Mouse (Mus musculus): Measurements from ENCODE around the gene Gdf9.

DNA sequence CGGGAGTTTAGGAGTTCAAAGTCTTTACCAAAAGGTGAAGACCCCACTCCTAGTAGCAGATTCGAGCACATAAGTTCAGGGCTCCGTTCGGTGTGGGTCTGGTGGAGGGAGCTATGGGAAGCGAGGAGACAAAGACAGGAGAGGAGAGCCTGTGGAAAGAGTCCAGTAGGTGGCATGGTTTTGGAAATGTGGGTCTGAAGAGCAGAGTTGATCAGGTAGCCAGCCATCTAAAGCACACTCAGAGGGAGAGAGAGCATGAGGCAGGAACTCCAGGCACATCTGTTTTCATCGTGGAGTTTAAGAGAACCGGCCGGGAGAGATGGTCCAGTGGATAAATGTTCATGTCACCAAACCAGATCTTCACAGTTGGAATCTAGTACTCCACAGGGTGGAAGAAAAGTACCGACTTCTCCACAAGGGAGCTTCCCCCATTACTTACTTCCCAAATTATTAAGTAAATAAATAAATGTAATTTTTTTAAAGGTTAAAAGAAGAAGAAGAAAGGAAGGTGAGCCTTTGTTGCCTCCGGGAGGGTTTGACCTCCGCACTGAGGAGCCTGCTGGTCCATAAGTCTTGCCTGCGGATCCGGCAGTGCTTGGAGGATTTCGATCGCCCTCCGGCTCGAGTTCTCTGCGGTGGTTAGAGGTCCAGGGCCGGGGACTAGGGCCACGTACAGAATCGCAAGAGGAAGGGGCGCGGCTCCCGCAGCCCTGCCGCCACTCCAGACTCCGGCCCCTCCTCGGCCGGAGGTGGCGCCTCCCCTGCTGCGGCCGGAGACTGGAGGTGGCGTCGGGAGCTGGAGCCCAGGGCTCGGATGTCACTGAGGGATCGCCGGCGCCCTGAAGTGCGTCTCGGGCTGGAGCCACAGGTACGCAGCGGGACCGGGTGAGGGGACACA lies 25.9 kb downstream of the Gdf9 start, which contains the start of the genes Gm10447 and Shroom1:
- TF ChIP-seq POLR2A (IDR thresholded peaks at IDR 0.05; ENCODE audit: control insufficient read depth, low read depth, low read length) (no peak), CTCF (IDR thresholded peaks at IDR 0.05; ENCODE audit: control insufficient read depth, insufficient read depth, insufficient replicate concordance, low read depth, low read length) (no peak)
